Mouse (Mus musculus): ENCODE measurements at regions not wholly inside any gene's neighbourhood (a gene's known extent, or its start where the extent isn't known, plus 50 kb on each side); places are given as distances from the start of the nearest gene placed in this dataset.
"Not testable (repeated sequence)": the region's sequence is repeated elsewhere in the genome, so short reads cannot be mapped to it uniquely, and the experiment has no call there.

DNA sequence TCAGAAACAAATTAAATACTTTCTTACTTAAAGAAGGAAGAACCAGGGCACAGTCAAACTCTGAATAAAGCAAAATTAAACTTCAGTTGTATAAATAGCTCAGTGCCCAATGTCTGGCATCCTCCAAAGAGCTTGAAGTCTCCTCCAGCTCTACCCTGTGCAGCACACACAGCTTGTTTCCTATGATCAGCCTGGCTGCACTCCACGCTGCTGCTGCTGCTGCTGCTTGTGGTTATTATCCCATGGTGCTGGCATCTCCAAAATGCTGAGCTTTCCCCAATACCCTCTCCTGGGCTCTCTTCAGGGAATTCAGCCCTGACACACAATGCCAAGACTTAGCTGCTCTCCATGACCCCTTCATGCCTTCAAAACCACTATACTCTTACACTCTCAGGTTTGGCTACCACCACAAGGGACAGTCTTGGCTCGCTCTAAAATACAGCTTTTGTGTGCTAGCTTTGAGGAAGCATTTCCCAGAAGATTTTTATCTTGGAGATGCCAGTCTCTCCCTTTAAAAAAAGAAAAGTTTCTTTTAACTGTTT, 121.0 kb downstream of the Rab10 start:
- not testable (repeated sequence) for DNase-seq (ENCODE audit: low read depth, low spot score)

DNA sequence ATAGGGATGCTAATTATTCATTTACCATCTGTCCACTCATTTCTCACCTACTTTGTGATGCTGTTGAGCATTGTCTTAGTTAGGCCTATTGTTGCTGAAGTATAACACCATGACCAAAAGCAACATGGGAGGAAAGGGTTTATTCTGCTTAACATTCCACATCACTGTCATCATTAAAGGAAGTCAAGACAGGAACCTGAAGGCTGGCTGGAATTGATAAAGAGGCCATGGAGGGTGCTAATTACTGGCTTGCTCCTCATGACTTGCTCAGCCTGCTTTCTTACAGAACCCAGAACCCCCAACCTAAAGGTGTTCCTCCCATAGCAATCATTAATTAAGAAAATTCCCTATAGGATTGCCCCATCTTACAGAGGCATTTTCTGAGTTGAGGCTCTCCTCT, 121.6 kb downstream of the Rab10 start:
- no peak for DNase-seq (ENCODE audit: low read depth, low spot score)

DNA sequence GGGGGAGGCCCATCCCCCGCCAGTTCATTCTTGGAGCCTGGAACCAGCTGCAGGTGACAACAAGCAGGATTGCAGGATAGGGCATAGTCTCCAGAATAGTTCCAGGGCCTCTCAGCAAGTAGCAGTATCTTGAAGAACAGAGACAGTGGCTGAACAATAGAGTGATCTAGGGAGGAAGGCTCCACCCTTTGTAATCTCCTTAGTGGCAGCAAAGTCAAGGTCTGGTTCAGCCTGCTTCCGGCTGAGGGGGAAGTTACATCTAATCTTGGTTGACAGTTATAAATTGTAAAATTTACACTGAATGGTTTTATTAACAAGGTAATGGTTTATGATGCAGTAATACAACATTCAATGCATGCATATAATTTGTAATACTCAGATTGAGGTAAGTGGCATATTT, 136.4 kb downstream of the Rab10 start:
- DNase-seq (ENCODE audit: low read depth, low spot score), result no peak

DNA sequence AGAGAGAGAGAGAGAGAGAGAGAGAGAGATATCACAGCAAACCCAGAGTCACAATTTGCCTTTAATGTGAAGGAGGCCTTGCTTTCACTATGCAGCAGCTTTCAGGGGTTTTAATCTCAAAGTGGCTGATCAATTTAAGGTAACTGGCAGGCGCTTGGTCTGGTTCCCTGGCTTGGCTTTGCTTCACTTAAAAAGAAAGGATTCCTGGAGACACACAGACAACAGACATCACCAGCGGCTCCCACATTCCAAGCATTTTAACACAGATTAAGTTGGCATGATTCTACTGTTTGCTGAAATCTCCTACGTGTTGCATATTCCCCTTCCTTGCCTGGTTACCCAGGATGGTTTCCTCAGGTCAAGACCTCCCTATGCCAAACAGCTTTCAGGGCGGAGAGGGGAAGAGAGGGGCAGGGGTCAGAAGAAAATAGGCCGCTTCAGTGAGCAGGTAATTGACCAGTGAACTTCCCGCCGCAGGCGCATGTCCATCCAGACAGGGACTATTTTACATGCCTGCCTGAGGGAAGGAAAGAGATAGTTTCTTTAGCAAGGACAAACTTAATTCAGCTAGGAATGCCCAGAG, 140.0 kb downstream of the Rab10 start:
- not testable (repeated sequence) for DNase-seq (ENCODE audit: low read depth, low spot score)

DNA sequence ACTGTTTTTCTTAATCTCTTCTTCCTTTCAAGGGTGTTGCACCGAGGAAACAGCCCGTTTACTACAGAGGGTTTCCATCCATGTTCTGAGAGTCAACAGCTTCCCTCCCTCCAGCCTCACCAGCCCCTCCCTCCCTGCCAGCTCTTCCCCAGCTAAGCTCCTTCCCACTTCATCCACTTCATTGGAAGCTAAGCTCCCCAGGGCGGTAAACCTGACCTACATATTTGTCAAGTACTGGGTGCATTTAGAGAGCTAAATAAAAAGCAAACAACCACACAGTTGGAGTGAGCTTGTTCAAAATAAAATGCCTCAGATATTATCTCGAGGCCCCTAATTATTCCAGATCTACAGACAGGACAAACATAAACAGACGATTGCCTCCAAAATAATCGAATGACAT, 148.1 kb downstream of the Rab10 start:
- DNase-seq (ENCODE audit: low read depth, low spot score), result peak; percentile 46

DNA sequence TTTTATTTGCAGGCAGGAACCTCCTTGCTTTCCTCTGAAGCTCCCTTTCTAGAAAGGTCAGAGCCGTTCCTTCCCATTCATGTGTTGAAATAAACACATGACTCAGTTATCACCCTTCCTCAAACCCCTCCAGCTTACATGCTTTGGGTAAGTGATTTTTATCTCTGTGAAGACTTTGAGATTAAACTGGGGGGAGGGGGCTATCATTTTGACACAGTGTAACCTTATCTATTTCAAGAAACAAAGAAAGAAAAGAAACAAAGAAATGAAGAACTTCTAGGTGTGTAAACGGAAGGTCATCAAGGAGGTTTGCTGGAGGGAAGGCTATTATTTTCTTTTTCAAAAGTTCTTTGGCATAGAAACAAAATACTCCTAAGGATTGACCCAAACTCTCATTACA, 151.0 kb downstream of the Rab10 start:
- DNase-seq (ENCODE audit: low read depth, low spot score), result not testable (repeated sequence)

DNA sequence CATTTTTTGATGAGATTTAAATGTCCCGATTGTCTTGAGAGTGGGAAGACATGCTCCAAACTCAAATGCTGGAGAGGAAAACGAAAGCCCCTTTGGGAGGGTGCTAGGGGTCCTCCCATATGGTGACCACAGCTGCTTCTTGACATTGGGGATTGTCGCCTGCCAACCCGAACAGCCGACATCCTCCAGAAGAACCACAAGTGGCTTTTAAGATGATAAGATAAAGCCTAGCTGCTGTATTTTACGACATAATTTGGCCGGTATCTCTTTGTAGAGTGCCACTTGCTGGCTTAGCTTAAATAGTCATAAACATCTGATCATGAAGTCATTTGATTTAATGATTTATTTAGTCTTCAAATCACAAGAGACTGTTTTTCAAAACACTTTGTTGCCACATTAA, 156.1 kb downstream of the Rab10 start:
- DNase-seq (ENCODE audit: low read depth, low spot score), result not testable (repeated sequence)

DNA sequence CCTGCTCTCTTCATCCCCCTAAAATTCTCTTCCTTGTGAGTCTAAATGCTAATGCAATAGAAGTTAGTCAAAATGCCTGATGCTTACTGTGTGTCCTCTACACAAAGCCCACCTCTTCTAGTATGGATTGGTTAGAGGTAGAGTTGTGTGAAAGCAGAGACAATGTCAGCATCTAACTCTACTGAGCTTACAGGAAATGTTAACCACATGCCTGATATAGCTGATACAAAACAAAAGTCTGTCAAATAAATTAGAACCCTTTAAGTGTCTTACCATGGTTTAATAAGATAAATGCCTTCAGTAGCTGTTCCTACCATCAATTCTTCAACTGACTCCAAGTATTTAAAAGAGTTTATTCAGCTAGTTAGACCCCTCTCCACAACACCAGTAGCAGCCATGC, 177.2 kb downstream of the Rab10 start:
- not testable (repeated sequence) for DNase-seq (ENCODE audit: low read depth, low spot score)

DNA sequence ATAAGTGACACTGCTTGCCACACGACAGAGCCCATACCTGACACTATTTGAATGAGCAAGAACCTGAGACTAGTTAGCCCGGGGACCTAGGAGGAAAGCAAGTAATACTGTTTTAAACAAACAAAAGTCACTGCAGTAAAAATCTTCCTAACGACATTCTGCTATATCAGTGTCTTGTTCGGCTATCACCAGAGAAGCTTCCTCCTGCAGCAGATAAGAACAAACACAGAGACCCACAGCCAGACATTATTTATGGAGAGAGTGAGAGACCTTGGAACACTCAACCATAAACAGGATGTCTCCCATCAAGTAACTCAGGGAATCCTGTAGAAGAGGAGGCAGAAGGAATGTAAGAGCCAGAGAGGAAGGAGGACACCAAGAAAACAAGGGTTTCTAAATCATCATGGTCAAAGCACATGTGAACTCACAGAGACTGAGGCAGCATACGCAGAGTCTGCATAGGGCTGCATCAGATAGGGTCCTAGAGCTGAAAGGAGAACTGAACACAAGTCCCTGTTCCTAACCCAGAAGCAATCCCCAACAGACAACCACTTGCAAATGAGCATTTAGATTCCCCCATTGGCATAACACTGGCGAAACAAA, 178.5 kb downstream of the Rab10 start:
- DNase-seq (ENCODE audit: low read depth, low spot score), result not testable (repeated sequence)

DNA sequence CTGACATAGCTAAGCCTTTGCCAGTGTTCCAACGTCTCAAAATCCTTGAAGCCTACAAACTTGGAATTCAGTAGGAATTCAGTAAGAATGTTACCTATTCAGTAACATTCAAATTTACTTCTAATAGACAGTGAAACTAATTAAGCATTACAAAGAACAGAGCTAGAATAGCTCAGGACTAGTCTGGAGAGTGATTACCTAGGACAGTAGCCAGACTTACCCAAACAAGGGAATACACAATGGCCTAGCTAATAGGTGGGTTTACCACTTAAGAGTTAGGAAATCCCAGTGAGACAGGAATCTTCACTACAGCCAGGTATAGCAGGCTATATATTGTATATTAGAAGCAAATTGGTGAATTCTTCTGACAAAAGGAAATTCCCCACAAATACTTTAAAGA, 182.4 kb downstream of the Rab10 start:
- not testable (repeated sequence) for DNase-seq (ENCODE audit: low read depth, low spot score)

DNA sequence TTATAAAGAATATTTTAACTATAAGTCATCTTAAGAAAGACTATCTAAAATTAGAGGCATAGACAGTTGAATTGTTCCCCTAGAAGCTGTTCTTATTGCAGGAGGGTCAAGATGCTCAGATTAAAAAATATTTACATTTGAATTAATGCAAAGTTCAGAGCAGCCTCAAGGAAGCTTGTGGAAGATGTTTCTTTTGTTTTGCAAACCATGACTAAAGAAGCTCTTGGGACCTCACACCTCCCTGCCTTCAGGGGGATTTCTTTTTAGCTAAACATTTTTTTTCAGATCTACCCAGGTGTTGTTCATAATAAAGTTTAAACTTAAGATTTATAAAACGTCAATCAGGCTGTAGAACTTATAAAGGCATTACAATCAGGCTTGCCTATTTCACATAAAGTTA, 185.7 kb downstream of the Rab10 start:
- no peak for DNase-seq (ENCODE audit: low read depth, low spot score)

DNA sequence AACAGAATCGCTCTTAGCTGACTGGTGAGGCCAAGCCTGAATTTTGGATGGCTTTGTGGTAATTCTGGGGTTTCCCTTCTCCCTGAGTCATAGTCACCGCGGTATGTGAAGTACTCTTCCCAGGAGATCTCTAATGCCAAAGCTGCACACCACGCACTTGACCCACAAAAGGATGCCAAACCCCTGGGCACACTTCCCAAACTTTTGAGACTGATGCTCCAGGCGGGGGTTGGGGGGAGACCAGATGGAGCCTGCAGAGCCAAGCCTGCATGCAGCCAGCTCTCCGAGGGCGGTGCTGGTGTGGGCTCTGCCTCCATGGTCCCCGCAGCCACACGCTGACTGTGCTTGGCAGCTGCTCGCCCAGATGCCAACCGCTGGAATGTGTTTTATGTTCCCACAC, 199.2 kb downstream of the Rab10 start:
- not testable (repeated sequence) for DNase-seq (ENCODE audit: low read depth, low spot score)

DNA sequence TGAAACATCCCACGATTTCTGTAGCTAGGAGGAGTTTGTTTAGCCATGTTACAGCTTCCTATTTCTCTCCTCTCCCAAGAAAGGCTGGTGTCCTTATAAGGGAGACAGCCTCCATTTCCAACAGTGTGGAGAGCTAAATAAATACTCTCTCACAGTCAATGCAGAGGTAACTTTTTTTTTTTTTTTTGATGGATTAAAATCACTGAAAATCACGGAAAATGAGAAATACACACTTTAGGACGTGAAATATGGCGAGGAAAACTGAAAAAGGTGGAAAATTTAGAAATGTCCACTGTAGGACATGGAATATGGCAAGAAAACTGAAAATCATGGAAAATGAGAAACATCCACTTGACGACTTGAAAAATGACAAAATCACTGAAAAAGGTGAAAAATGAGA, 200.1 kb downstream of the Rab10 start:
- not testable (repeated sequence) for DNase-seq (ENCODE audit: low read depth, low spot score)

DNA sequence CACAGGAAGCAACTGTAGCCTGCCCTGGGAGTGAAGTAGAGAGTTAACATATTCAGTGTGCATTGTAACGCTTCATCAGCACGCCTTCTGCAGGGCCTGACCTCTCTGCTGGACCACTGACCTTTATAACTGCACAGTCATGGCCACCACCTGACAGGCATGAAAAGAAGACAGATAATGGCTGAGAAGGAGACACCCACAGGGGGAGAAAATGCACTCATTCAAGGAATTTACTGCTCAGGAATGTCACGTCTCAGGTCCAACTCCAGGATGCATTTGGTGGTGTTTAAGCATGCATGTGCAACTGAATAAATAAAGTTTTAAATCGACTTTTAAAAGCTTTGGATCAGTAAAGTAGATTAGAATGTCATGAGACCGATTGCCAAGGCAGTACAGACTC, 207.8 kb downstream of the Rab10 start:
- DNase-seq (ENCODE audit: low read depth, low spot score), result not testable (repeated sequence)

DNA sequence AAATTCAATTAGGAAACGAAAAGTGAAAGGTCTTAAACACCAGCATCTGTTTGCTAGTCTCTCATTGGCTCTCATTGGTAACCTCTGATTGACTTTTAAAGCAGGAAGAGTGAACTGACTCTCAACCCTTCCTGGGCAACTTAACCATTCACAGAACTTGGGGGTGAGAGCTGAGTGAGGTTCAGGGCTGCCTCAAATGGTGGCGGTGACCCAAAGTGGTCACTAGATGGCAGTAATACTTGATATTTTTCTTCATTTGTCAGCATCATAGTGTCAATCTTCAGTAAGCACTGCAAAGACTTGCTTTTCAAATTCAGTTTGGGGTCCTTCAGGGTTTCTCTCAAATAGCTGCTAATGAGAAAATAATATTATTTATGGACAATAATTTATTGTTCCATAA, 211.6 kb downstream of the Rab10 start:
- not testable (repeated sequence) for DNase-seq (ENCODE audit: low read depth, low spot score)

DNA sequence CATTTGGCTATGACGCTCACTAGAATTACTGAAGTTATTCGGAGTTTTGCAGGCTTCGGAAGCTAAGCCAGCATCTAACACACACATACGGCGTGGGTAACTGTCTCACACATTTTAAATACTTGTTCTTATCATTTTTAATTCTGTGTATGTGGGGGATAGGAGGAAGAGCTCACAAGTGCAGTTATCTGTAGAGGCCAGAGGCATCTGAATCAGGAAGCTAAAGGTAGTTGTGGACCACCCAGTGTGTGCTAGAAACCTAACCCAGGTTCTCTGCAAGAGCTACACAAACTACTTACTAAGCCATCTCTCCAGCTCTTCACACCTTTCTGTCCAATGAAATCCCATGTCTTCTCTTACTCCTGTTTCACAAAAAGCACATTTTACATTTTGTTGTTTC, 215.3 kb downstream of the Rab10 start:
- DNase-seq (ENCODE audit: low read depth, low spot score), result no peak

DNA sequence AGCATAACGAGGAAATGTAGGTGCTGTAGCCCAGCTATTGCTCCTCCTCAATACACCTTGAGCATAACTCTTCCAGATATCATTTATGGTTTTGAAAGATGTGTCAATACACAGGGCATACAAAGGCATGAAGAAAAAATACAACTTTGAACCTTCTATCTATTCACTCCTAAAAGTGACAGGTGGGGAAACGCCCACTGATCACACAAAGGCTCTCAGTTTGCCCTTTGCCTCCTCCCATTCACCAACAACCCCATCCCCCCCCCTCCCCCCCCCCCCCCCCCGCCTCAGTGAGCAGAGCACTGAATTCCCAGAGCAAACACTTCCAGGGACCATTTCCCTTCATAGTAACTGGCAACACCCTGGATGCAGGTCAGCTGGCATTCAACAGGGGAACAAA, 216.8 kb downstream of the Rab10 start:
- DNase-seq (ENCODE audit: low read depth, low spot score), result not testable (repeated sequence)

DNA sequence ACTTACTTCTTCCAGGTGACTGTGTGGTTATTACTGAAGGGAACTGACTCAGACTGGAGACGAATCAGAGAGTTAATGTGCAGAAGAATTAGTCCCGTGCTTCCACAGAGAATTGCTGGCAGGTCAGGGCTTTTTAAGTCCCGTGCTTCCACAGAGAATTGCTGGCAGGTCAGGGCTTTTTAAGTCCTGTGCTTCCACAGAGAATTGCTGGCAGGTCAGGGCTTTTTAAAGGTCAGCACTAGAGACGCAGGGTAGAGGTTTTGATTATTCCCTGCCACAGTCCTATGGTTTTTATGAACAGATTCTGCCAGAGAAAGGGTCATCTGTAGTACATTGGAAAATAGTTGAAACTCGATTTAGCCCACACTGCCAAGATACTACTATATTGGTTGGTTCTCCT, 260.2 kb downstream of the Rab10 start:
- not testable (repeated sequence) for DNase-seq (ENCODE audit: low read depth, low spot score)

DNA sequence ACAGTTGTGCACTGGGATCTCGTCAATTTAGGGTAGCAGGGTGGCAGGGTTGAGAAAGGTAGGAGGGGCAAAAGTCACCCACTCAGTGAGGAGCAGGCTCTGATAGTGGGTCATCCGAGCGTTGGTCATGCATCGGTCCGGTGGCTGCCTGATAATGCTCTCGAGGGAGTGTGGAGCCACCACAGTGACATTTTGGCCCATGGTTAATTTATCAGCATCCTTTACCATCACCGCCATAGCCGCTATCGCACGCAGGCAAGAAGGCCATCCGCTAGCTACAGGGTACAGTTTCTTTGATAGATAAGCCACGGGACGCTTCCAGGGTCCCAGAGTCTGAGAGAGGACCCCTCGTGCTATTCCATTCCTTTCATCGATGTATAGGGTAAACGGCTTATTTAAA, 291.3 kb downstream of the Rab10 start:
- not testable (repeated sequence) for DNase-seq (ENCODE audit: low read depth, low spot score)

DNA sequence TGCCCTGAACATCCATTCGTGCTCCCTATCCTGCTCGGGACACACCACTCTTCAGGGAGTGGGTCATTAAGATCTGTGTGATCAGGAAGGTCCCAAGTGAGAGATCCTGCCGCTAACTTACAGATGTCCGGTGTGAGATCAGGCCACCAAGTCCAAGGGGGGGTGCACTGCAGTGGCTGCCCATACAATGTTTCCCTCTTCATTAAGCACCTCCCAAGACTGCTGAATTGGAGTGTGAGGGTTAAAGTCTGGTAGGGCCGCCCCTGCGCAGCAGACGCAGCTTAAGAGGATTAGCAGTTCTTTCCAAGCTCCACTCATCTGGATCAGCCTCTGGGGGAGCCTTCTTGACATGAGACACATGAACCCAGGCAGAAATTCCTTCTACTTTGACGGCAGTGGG, 293.0 kb downstream of the Rab10 start:
- DNase-seq (ENCODE audit: low read depth, low spot score), result not testable (repeated sequence)
